Mouse (Mus musculus) kidney, postnatal 0 days (tissue): ENCODE results near the gene Stam2. TPM values are rescaled to one million over a fixed set of nuclear protein-coding genes. Genes with fewer than 3 reads are reported as not detected.

ENCODE experiments used
- ATAC-seq: fragments of 200-750 bp; cut with Nextera tagmentation; replicated peaks from 2 replicates; pipeline ENCODE4 v1.8.0; 2017; ENCODE audit warnings: low read depth, moderate number of reproducible peaks, moderate TSS enrichment, moderate library complexity; ENCODE audit not compliant: low FRiP score
- DNase-seq: peaks from one replicate; pipeline ENCODE4 v3.0.0-alpha.2; 2016; ENCODE audit warnings: low spot score
- H3K27ac ChIP-seq: fragments of 300-500 bp; sonication (generic); 2 replicates; pipeline ENCODE4 v1.5.1; 2014; ENCODE audit warnings: mild to moderate bottlenecking
- H3K27me3 ChIP-seq: fragments of 300-500 bp; sonication (generic); 2 replicates; pipeline ENCODE4 v1.6.1; 2014; ENCODE audit warnings: low read length, mixed read lengths; ENCODE audit not compliant: insufficient read depth
- H3K36me3 ChIP-seq: fragments of 300-500 bp; sonication (generic); 2 replicates; pipeline ENCODE4 v1.6.1; 2014; ENCODE audit warnings: low read length, mixed read lengths; ENCODE audit not compliant: insufficient read depth
- H3K4me1 ChIP-seq: fragments of 300-500 bp; sonication (generic); replicated peaks from 2 replicates; pipeline ENCODE4 v1.6.1; 2014; ENCODE audit warnings: antibody characterized with exemption, low read length, mixed read lengths; ENCODE audit not compliant: insufficient read depth
- H3K4me2 ChIP-seq: fragments of 300-500 bp; sonication (generic); 2 replicates; pipeline ENCODE4 v1.6.1; 2014; ENCODE audit warnings: mild to moderate bottlenecking, low read length, moderate library complexity, mixed read lengths
- H3K4me3 ChIP-seq: fragments of 300-500 bp; sonication (generic); replicated peaks from 2 replicates; pipeline ENCODE4 v1.5.1; 2014; ENCODE audit warnings: low read depth, low read length
- H3K9ac ChIP-seq: fragments of 300-500 bp; sonication (generic); 2 replicates; pipeline ENCODE4 v1.6.1; 2014; ENCODE audit warnings: low read depth, low read length
- H3K9me3 ChIP-seq: fragments of 300-500 bp; sonication (generic); replicated peaks from 2 replicates; pipeline ENCODE4 v1.6.1; 2016; ENCODE audit warnings: low read length, inconsistent platforms, mixed read lengths
- CTCF ChIP-seq: IDR thresholded peaks from 2 replicates; pipeline ENCODE4 v1.5.1; 2016; ENCODE audit warnings: antibody characterized with exemption, low read depth, mild to moderate bottlenecking, moderate library complexity
- WGBS: fragments of 180-500 bp; shearing (Covaris S2); extraction: QIAGEN DNeasy Blood & Tissue Kit; methylation state at CpG from one replicate; pipeline ENCODE4 v1.1.7; 2014; 5-methylcytosine and 5-hydroxymethylcytosine counted together
- polyA plus RNA-seq: library from polyadenylated mRNA; unstranded; fragments of >200 nt; fragmentation: Nextera tagmentation; extraction: Ambion mirVana; gene quantifications from 2 replicates; pipeline ENCODE4 v1.2.1, GENCODE M21; 2015

Stam2 gene
- polyA plus RNA-seq, 1 experiment from 2014 or later = 29.8 TPM

DNA sequence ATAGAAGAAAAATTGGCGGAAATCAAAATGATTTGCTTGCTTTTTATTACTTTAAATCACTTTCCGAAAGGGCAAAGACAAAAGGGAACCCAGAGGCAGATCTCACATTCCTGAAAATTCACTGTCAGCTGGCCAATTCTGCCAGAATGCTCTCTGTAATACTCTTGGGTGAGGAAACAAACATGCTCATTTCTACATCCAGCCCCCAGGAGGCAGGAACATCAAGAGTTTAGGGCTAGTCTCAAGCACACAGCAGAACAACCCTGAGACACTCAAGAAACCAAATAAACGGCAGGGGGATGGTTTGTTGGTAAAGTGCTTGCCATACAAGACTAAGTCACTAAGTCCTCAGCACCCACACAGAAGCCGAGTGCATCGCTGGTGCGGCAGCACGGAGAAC lies 9.5 kb downstream of the Stam2 start:
- Histone ChIP-seq H3K36me3 (no peaks in the 10 kb centered on the region), H3K27ac (no peak overlapping the region), H3K27me3 (no peaks in the 10 kb centered on the region), H3K9ac (no peak overlapping the region), H3K4me2 (no peak overlapping the region), H3K4me3 (no peak overlapping the region), H3K9me3 (no peaks in the 10 kb centered on the region), H3K4me1 (no peaks in the 10 kb centered on the region)
- ATAC-seq (no peak), DNase-seq (no peak)
- 86% methylated on average over 7 of the region's 7 CpGs for WGBS
- TF ChIP-seq CTCF = no peak

DNA sequence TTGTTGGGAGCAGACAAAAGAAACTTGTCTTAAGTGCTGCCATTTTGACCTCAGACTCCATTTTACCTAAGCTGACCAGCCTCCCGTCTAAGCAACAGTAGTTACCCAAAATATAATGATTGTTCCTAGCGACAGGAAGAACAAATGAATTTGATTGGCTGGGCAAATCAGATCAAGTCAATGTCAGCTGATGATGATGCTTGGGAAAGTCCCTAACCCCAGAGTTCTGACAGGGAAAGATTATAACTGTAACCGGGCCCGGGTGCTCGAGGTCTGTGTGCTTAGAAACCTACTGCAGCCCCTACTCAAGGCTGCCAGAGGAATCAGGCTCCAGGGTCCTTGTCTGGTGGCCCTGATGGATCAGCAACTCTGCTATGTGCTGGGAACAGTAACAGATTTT lies 10.1 kb downstream of the Stam2 start:
- DNase-seq (no peak), ATAC-seq (no peak)
- no peak overlapping the region for H3K4me3 ChIP-seq
- TF ChIP-seq CTCF = no peak
- H3K4me1 ChIP-seq = no peaks in the 10 kb centered on the region
- no peaks in the 10 kb centered on the region for H3K9me3 ChIP-seq
- H3K36me3 ChIP-seq = no peaks in the 10 kb centered on the region
- no peaks in the 10 kb centered on the region for H3K27me3 ChIP-seq
- no peak overlapping the region for H3K27ac ChIP-seq
- no peak overlapping the region for H3K9ac ChIP-seq
- H3K4me2 ChIP-seq = no peak overlapping the region
- 89% methylated on average over 5 of the region's 5 CpGs for WGBS

DNA sequence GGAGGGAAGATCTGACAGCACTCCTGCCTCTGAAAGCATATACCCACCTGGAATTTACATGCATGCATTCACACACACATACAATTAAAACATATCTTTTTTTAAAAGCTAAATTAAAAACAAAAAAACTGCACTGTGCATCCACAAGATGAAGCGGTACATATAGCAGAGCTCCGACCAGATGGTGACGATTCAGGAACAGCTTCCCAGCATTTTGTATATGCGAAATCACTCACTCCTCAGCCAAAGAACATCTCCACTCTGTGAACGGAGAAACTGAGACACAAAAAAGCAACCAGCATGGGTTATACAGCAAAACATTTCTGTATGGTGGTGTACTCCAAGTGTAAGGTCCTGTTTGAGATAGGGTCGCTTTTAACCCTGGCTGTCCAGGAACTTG lies 11.2 kb downstream of the Stam2 start:
- H3K27me3 ChIP-seq = no peaks in the 10 kb centered on the region
- 92% methylated on average over 6 of the region's 6 CpGs for WGBS
- no peaks in the 10 kb centered on the region for H3K9me3 ChIP-seq
- TF ChIP-seq CTCF = no peak
- DNase-seq (no peak), ATAC-seq (no peak)
- H3K27ac ChIP-seq = no peak overlapping the region
- H3K36me3 ChIP-seq = no peaks in the 10 kb centered on the region
- H3K4me2 ChIP-seq = no peak overlapping the region
- H3K9ac ChIP-seq = no peak overlapping the region
- H3K4me1 ChIP-seq = no peaks in the 10 kb centered on the region
- no peak overlapping the region for H3K4me3 ChIP-seq

DNA sequence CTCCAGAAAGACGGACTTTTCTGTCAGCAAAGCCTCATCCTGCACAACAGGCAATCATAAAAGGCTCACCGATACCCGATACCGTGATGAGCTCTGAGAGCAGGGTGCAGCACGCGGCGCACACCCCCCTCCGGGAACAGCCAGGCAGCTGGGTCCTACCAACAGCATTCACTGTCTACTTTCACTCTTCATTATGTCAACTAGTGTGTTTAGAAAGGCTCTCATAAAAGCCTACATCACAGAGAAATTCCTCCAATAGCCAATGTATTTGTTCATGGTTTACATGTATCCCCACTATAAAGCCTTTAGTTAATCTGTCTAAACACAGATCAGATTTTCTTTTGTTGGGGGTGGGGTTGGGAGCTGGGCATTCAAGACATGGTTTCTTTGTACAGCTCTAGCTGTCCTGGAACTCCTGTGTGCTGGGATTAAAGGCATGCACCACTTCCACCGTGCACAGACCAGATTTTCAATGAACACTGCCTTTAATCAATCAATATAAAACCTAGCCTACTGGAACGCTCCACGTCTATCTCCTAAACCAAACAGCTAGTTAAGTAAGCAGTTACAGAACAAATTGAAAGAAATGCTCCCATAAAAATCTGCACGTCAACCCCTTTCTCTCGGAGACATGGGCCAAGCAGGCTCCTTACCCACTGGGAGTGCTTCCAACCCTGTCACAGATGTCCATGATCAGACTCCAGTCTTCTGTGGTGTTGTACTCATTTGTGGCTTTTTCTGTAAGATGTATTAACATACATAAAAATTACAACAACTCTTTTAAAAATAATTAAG lies 21.7 kb downstream of the Stam2 start:
- Histone ChIP-seq H3K27me3 (no peaks in the 10 kb centered on the region), H3K9ac (no peak overlapping the region), H3K27ac (no peak overlapping the region), H3K4me2 (no peak overlapping the region), H3K4me1 (0 out of 2 replicates have a peak, but pooled peaks cover under 1% of the 10 kb centered on the region), H3K9me3 (no peaks in the 10 kb centered on the region), H3K4me3 (no peak overlapping the region), H3K36me3 (no peaks in the 10 kb centered on the region)
- ATAC-seq = no peak
- no peak for TF ChIP-seq CTCF
- 45% methylated on average over 13 of the region's 13 CpGs for WGBS
- peak; percentile 29 for DNase-seq

DNA sequence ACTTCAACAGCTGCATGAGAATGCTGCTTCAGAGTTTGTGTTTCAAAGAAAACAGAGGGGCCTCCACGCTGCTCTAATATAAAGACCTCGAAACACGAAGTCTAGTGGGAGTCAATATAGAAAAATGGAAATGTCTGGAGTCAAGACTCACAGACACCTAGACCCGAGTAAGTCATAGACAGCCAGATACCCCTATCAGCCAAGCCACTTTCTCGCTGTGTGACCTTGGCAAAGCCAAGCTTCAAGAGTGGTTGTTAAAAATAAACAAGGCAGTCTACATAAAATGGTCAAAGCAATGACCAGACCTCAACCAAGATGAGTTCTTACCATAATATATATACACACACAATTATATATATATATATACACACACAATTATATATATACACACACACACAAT lies 25.0 kb downstream of the Stam2 start:
- no peaks in the 10 kb centered on the region for H3K9me3 ChIP-seq
- H3K36me3 ChIP-seq = peaks cover 10% of the 10 kb centered on the region
- no peak for DNase-seq
- H3K4me3 ChIP-seq = no peak overlapping the region
- 86% methylated on average over 5 of the region's 5 CpGs for WGBS
- H3K9ac ChIP-seq = no peak overlapping the region
- H3K4me1 ChIP-seq = no peaks in the 10 kb centered on the region
- H3K27me3 ChIP-seq = no peaks in the 10 kb centered on the region
- H3K27ac ChIP-seq = no peak overlapping the region
- no peak for ATAC-seq
- no peak overlapping the region for H3K4me2 ChIP-seq
- TF ChIP-seq CTCF = no peak

DNA sequence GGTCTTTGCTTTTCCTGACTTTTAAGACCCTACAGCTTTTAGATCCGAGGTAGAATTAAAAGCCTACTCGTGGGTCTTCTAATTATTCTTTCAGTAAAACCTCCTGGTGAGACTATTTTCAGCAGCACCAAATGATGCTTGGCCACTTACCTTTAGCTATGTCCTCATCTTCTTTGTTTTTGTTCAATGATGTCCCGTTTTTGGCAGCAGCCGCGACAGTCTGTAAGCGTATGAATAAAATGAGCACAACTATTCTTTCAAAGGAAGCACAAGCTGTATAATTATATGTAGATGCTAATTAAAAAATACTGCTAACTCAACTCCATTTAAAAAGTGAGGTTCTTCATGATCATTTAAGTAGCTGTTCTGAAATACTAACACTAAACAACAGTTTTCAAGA lies 26.5 kb downstream of the Stam2 start:
- 94% methylated on average over 6 of the region's 6 CpGs for WGBS
- no peaks in the 10 kb centered on the region for H3K27me3 ChIP-seq

More for the DNA sequence above, 26.5 kb downstream of the Stam2 start:
- Histone ChIP-seq H3K36me3 (peaks cover 10% of the 10 kb centered on the region), H3K4me3 (no peak overlapping the region), H3K27ac (no peak overlapping the region), H3K4me1 (no peaks in the 10 kb centered on the region), H3K9me3 (no peaks in the 10 kb centered on the region), H3K9ac (no peak overlapping the region), H3K4me2 (no peak overlapping the region)
- TF ChIP-seq CTCF = no peak
- no peak for DNase-seq
- no peak for ATAC-seq
